Mouse (Mus musculus) bone marrow macrophage, adult 2 months (primary cell): ENCODE data around the gene Traf3ip3. TPM values are rescaled to one million over a fixed set of nuclear protein-coding genes. Genes with fewer than 3 reads are reported as not detected.

Experiments
- H3K27ac ChIP-seq: 2 replicates; pipeline ENCODE4 v1.5.1; 2012; ENCODE audit warnings: low read depth, low read length; ENCODE audit not compliant: insufficient read depth
- H3K4me1 ChIP-seq: 2 replicates; pipeline ENCODE4 v1.6.1; 2012; ENCODE audit warnings: low read length; ENCODE audit not compliant: control insufficient read depth, insufficient read depth
- H3K4me3 ChIP-seq: 2 replicates; pipeline ENCODE4 v1.5.1; 2012; ENCODE audit warnings: mild to moderate bottlenecking, low read length, moderate library complexity; ENCODE audit not compliant: insufficient read depth
- CTCF ChIP-seq: IDR thresholded peaks from 2 replicates; pipeline ENCODE4 v1.5.1; 2012; ENCODE audit warnings: low read depth, mild to moderate bottlenecking, low read length, moderate library complexity
- POLR2A ChIP-seq: IDR thresholded peaks from 2 replicates; pipeline ENCODE4 v1.6.1; 2012; ENCODE audit warnings: mild to moderate bottlenecking, low read depth, low read length, borderline replicate concordance
- polyA plus RNA-seq: library from polyadenylated mRNA; stranded (reverse); fragments of >200 nt; gene quantifications from 2 replicates; pipeline ENCODE4 v1.2.4, GENCODE M21; 2012; ENCODE audit not compliant: missing spikeins, insufficient read depth, insufficient read length

Gene Traf3ip3
- polyA plus RNA-seq, 1 experiment: 48.6 TPM

GRCm38 (mm10) chr1:193195169-193195810 lies 6.2 kb downstream of the Traf3ip3 start:
- TF ChIP-seq CTCF (no peak), POLR2A (no peak)
- no peak overlapping the region for H3K4me3 ChIP-seq
- H3K4me1 ChIP-seq: peaks cover 44% of the 10 kb centered on the region
- H3K27ac ChIP-seq: no peak overlapping the region

GRCm38 (mm10) chr1:193194416-193195140 lies 6.9 kb downstream of the Traf3ip3 start:
- H3K27ac ChIP-seq: no peak overlapping the region
- no peak overlapping the region for H3K4me3 ChIP-seq
- no peak for TF ChIP-seq CTCF
- no peak for TF ChIP-seq POLR2A
- peaks cover 45% of the 10 kb centered on the region for H3K4me1 ChIP-seq

GRCm38 (mm10) chr1:193191675-193192283 lies 9.7 kb downstream of the Traf3ip3 start:
- peaks cover 28% of the 10 kb centered on the region for H3K4me1 ChIP-seq
- TF ChIP-seq POLR2A: no peak
- no peak for TF ChIP-seq CTCF
- peak overlapping the region; percentile 1; the same call in 1 of the 2 replicates for H3K4me3 ChIP-seq
- peak overlapping the region; percentile 91 for H3K27ac ChIP-seq

- peaks cover 23% of the 10 kb centered on the region for H3K4me1 ChIP-seq
- no peak overlapping the region for H3K27ac ChIP-seq
- TF ChIP-seq CTCF: no peak
- no peak for TF ChIP-seq POLR2A
- H3K4me3 ChIP-seq: no peak overlapping the region
Observed at GRCm38 (mm10) chr1:193189771-193190170, 11.7 kb downstream of the Traf3ip3 start.

GRCm38 (mm10) chr1:193189151-193189621 lies 12.3 kb downstream of the Traf3ip3 start:
- TF ChIP-seq CTCF (no peak), POLR2A (no peak)
- Histone ChIP-seq H3K4me1 (peaks cover 23% of the 10 kb centered on the region), H3K27ac (no peak overlapping the region)

GRCm38 (mm10) chr1:193188257-193188656 lies 13.2 kb downstream of the Traf3ip3 start:
- Histone ChIP-seq H3K27ac (no peak overlapping the region), H3K4me3 (no peak overlapping the region), H3K4me1 (peaks cover 28% of the 10 kb centered on the region)
- TF ChIP-seq CTCF (no peak), POLR2A (no peak)

More at GRCm38 (mm10) chr1:193189151-193189621, 12.3 kb downstream of the Traf3ip3 start:
- no peak overlapping the region for H3K4me3 ChIP-seq

GRCm38 (mm10) chr1:193181104-193181503 lies 20.4 kb downstream of the Traf3ip3 start:
- TF ChIP-seq POLR2A: no peak
- no peak for TF ChIP-seq CTCF
- H3K4me1 ChIP-seq: peaks cover 6% of the 10 kb centered on the region
- no peak overlapping the region for H3K27ac ChIP-seq
- H3K4me3 ChIP-seq: no peak overlapping the region

- H3K4me3 ChIP-seq: peak overlapping the region; percentile 74
- 0 out of 2 replicates have a peak overlapping the region, but pooled peaks have one; percentile 66 for H3K27ac ChIP-seq
- TF ChIP-seq POLR2A (no peak), CTCF (no peak)
- H3K4me1 ChIP-seq: peaks cover 23% of the 10 kb centered on the region
Observed at GRCm38 (mm10) chr1:193174143-193174733, 27.3 kb downstream of the Traf3ip3 start.

- TF ChIP-seq CTCF: no peak
- no peak for TF ChIP-seq POLR2A
- H3K4me3 ChIP-seq: peak overlapping the region; percentile 74
- peaks cover 23% of the 10 kb centered on the region for H3K4me1 ChIP-seq
- H3K27ac ChIP-seq: peak overlapping the region; percentile 66
Observed at GRCm38 (mm10) chr1:193173810-193174129, 27.7 kb downstream of the Traf3ip3 start.
